Mouse (Mus musculus) heart, postnatal 10 days (tissue): ENCODE measurements at regions not wholly inside any gene's neighbourhood (a gene's known extent, or its start where the extent isn't known, plus 50 kb on each side); places are given as distances from the start of the nearest gene placed in this dataset.

Experiments used
- DNase-seq, 2 experiments: peaks; one replicate each; pipeline ENCODE4 v3.0.0; 2021
- intact Hi-C: fragments of 180-260 bp; cut with DNase I; formaldehyde crosslinking; loops from one replicate; pipeline ENCODE4 v1.15.1; 2025

DNA sequence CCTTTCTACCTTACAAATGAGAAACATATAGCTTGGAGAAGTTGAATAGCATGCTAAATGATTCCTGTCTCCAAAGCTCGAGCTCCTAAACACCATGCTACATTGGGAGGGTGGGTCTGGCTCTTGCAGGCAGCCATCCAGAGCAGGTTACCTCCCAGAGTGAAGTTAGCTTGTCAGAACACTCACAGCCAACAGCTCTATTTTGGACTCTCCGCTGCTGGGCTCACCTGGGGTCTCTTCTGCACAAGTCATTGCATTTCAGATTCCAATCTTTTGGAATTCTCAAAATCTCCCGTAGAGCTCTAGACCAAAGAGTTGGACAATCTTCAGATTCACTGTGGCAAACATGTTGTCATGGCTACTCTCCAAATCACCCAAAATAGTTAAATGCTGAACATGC lies 142.0 kb upstream of the Hnrnpa3 start:
- DNase-seq, result no peak
- intact Hi-C loops, result no loop called here

DNA sequence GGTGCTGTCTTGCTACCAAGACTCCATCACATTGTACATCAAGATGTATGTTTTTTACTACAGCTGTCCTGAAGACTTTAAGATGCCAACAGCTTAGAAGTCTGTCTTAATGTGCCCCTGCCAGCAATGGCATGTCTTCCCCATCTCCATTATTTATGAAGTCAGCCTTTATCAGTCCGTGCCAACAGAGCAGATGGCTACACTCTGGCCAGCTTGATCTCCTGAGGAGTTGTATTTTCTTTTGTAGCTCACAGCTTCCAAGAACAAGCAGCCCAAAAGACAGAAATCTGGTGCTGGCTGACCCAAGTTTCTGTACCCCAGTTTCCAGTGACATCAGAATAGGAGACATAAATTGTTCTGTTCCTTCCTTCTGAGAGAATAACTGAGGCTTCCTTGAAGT lies 140.5 kb upstream of the Hnrnpa3 start:
- intact Hi-C loops, result no loop called here
- no peak for DNase-seq

DNA sequence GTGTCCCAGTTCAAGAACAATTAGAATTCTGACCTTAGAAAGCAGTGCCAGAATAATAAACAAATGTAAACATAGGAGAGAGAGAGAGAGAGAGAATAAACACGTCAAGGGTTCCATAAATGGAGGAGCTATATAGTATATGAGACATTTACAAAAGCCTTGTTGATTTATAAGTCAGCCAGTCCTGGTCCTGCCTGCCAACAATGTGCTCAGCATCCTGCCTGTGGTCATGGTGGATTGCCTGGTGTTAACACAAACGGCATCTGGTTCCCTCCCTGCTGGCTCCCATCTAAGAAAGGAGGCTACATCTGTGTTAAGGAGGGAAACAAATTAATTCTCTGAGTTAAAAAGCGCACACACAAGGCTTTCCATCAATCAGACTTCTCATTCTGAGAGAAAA lies 133.5 kb upstream of the Hnrnpa3 start:
- intact Hi-C loops, result no loop called here
- DNase-seq, result no peak

GRCm38 (mm10) chr2:75528706-75529105 lies 130.4 kb upstream of the Hnrnpa3 start:
- intact Hi-C loops, result no loop called here
- DNase-seq, result no peak

DNA sequence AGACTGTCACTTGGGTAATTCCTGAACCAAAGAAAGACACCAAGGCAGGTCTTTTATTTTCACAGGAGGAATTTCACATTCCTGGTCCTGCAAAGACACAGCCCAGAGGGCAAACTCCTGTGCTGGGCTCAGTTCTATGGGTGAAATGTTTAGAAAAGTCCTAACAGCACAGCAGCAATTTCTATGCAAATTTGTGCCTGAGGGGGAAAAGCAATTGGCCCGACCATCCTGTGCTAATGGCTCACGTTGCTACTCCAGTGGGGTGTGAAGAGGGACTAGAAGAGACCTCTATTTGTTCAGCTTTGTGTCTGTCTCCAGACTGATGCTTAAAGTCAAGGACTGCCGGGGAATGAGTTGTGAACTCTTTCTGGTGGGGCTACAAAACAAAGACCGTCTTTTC lies 120.9 kb upstream of the Hnrnpa3 start:
- intact Hi-C loops, result loop anchor here (10.0 kb wide), 1 partner anchor 1723 kb away; no protein-coding TSS in a partner anchor
- no peak for DNase-seq

- intact Hi-C loops, result loop anchor here (10.0 kb wide), 1 partner anchor 1725 kb away; no protein-coding TSS in a partner anchor
- no peak for DNase-seq
Observed at GRCm38 (mm10) chr2:75539726-75540125, 119.3 kb upstream of the Hnrnpa3 start.

- DNase-seq, result no peak
- intact Hi-C loops, result no loop called here
Observed at GRCm38 (mm10) chr2:75542331-75542730, 116.7 kb upstream of the Hnrnpa3 start.

GRCm38 (mm10) chr2:75542781-75543180 lies 116.3 kb upstream of the Hnrnpa3 start:
- peak; percentile 10 to 21 for DNase-seq
- intact Hi-C loops, result no loop called here

GRCm38 (mm10) chr2:75545971-75546370 lies 113.1 kb upstream of the Hnrnpa3 start:
- no peak for DNase-seq
- intact Hi-C loops, result no loop called here

GRCm38 (mm10) chr2:75555676-75556075 lies 103.4 kb upstream of the Hnrnpa3 start:
- DNase-seq, result no peak

DNA sequence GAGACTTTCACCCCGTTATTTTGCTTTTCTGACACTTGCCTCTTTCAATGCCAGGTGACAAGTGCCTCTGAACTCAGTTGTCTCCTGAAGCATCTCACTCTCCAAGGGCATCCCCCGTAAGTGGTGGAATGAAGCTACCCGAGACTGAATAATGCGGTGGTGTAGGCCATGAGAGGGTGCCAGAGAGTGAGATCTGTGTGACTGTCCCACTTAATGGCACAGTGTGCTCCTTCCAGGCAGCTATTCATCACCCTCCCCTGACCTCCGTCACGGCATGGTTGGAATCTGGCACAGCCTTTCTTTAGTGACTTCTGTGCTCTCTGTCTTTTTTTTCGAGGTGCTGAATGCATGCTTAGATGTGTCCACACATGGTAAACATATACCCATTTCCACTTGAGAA lies 102.3 kb upstream of the Hnrnpa3 start:
- DNase-seq, result no peak
- intact Hi-C loops, result no loop called here

More at GRCm38 (mm10) chr2:75555676-75556075, 103.4 kb upstream of the Hnrnpa3 start:
- intact Hi-C loops, result no loop called here

- intact Hi-C loops, result no loop called here
Observed at GRCm38 (mm10) chr2:75557392-75557791, 101.7 kb upstream of the Hnrnpa3 start.

DNA sequence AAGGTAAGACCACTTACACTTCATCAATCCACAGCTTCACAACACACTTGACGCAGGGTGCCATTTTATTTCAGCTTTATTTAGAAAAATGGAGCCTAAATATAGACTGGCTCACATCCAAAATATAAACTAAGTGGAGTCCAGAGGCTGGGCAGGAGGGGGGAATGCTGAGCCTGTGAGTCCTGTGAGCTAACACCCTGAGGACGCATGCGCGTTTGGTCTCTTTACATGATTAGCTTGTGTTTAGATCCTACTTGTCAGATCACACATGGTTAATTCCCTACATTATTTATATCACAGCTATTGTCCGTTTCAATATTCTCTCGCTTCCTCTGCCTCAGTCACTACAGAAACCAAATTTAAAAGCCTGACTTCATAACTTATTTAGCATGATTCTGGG lies 99.1 kb upstream of the Hnrnpa3 start:
- DNase-seq, result no peak
- intact Hi-C loops, result no loop called here

More at GRCm38 (mm10) chr2:75557392-75557791, 101.7 kb upstream of the Hnrnpa3 start:
- DNase-seq, result no peak

DNA sequence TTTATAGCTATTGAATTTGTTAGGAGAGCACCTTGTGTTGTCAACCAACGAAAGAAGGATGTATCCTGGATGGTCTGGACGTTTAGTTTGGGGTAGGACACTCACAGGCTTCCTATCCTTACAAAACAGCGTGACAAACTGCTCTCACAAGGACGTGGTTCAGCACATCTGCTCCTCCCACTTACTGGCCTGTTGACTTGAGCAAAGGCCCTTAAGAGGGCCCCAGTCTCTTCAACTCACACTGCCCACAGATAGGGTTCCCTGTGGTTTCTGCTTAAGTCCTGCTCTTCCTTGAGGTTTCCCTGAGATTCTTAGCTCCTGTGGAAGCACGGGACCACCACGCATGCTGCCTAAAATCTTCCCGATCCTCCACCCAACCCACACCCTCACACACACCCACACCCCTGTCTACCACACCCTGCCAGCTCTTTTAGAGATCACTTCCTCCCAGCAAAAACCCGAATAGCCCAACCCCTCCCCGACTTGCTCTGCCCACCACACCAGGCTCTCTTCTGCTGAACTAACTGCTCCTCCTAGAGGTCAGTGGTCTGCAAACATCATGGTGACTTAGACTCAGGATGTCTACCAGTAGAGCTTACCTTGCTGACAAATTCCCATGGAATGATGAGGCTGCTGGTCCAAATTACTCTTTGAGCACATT lies 95.7 kb upstream of the Hnrnpa3 start:
- intact Hi-C loops, result no loop called here

GRCm38 (mm10) chr2:75564809-75565208 lies 94.3 kb upstream of the Hnrnpa3 start:
- DNase-seq, result no peak
- intact Hi-C loops, result no loop called here

More for the DNA sequence above, 95.7 kb upstream of the Hnrnpa3 start:
- peak in 1 of 2 experiments; percentile 17 for DNase-seq

DNA sequence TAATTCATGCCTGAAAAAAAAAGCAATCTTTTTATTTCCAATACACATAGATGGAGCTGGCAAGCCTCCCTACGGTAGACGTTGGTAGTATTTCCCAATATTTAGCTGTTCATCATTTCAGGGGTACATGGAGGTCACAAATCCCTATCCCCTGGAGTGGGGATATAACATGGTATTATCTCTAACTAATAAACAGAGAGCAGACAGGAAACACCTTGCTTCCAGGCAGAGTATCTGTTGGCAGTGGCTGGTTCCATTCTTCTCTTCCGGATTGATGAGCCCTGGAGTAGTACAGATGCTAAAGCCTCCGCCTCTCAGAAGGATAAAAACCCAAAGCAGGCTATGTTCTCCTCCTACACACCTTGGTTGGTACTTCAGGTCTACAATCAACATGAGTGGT lies 91.9 kb upstream of the Hnrnpa3 start:
- DNase-seq, result no peak
- intact Hi-C loops, result no loop called here

DNA sequence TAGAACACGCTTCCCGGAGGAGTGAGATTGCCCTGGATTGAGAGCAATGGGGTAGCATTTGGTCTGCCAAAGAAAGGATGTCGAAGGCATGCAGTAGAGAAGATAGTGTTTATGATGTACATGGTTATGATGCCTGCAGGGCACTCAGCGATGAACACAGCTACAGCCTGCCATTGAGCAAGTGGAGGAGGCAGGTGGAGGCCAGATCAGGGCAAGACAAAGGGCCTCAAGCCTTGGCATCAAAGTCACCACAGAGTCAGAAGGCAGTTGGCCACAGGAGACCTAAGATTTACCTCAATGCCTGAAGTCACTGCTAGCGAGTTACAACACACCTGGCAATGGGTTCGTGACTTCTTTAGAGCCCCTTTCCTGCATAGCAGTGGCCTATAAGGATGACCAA lies 89.3 kb upstream of the Hnrnpa3 start:
- intact Hi-C loops, result no loop called here

DNA sequence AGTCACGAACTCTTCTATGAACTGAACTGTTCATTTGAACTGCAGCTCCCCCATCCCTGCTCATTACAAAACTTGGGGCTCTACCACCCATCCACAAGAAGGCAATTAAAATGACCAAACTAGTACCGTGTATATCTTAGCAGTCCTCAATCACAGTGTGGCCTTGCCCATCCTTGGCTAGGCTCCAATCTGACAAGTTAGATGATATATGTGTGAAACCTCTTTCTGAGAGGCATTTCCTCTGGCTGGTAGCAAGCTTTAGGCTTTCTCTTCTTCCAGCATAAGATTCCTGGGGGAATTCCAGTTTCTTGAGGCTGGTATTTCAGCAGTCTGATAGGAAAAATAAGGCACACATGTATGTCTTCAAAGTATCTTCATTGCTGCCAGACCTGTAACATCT lies 88.8 kb upstream of the Hnrnpa3 start:
- intact Hi-C loops, result no loop called here
- DNase-seq, result no peak

More for the DNA sequence above, 89.3 kb upstream of the Hnrnpa3 start:
- no peak for DNase-seq

- DNase-seq, result peak; percentile 79 to 85
- intact Hi-C loops, result loop anchor here (5.0 to 10.0 kb wide), 3 partner anchors 433 to 620 kb away; no protein-coding TSS in a partner anchor
Observed at GRCm38 (mm10) chr2:75584975-75585374, 74.1 kb upstream of the Hnrnpa3 start.

GRCm38 (mm10) chr2:75588572-75588971 lies 70.5 kb upstream of the Hnrnpa3 start:
- intact Hi-C loops, result loop anchor here (2.0 to 10.0 kb wide), 5 partner anchors 276 to 624 kb away; no protein-coding TSS in a partner anchor
- DNase-seq, result peak; percentile 86 to 92

- peak; percentile 10 to 23 for DNase-seq
- intact Hi-C loops, result loop anchor here (2.0 to 10.0 kb wide), 5 partner anchors 277 to 625 kb away; no protein-coding TSS in a partner anchor
Observed at GRCm38 (mm10) chr2:75589452-75589851, 69.6 kb upstream of the Hnrnpa3 start.

DNA sequence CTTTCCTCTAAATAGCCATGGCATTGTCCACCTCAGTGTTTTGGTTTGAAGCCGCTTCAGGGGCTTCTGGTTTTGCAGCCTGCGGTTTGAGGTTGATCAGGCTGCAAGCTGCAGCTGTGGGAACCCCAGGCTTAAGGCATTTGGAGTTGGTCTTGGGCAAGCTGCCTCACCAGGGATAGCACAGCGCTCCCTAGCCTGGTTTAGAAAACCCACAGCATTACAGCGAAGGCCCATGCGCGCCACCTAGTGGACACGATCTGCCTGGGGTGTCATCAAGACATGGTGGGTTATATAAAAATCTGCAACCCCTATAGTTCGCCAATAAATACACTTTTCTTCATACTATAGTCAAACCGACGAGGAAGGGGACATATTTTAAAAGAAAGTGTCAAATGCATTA lies 68.9 kb upstream of the Hnrnpa3 start:
- intact Hi-C loops, result loop anchor here (1.0 kb wide), 1 partner anchor 888 kb away; no protein-coding TSS in a partner anchor
- peak; percentile 88 to 94 for DNase-seq
